Mouse (Mus musculus) left cerebral cortex, adult 9 months (tissue): ENCODE data around the gene Gm10097.

ENCODE experiments used
- DNase-seq, 2 experiments: peaks; one replicate each; pipeline ENCODE4 v3.0.0; 2022; ENCODE audit warnings: low spot score in 2 of 2

Gm10097 gene

GRCm38 (mm10) chr10:5068676-5069265 lies at the start of gene Gm10097:
Gene Gm10097, plus strand, starts transcription at chr10:5069192.
- peak in 1 of 2 experiments; percentile 14 for DNase-seq

GRCm38 (mm10) chr10:5025906-5026305 lies 43.1 kb upstream of the Gm10097 start:
- no peak for DNase-seq

GRCm38 (mm10) chr10:5027208-5027607 lies 41.8 kb upstream of the Gm10097 start:
- DNase-seq = no peak

GRCm38 (mm10) chr10:5028301-5028700 lies 40.7 kb upstream of the Gm10097 start:
- no peak for DNase-seq

GRCm38 (mm10) chr10:5029161-5029560 lies 39.8 kb upstream of the Gm10097 start:
- no peak for DNase-seq

- DNase-seq = no peak
These were observed 39.1 kb upstream of the Gm10097 start for GRCm38 (mm10) chr10:5029883-5030282.

GRCm38 (mm10) chr10:5032192-5033048 lies 36.6 kb upstream of the Gm10097 start:
- DNase-seq = no peak

- no peak for DNase-seq
These were observed 27.7 kb upstream of the Gm10097 start for GRCm38 (mm10) chr10:5041254-5041653.

GRCm38 (mm10) chr10:5044481-5044880 lies 24.5 kb upstream of the Gm10097 start:
- DNase-seq = no peak

GRCm38 (mm10) chr10:5045213-5045612 lies 23.8 kb upstream of the Gm10097 start:
- no peak for DNase-seq

- DNase-seq = no peak
These were observed 23.3 kb upstream of the Gm10097 start for GRCm38 (mm10) chr10:5045671-5046070.

GRCm38 (mm10) chr10:5056243-5056735 lies 12.7 kb upstream of the Gm10097 start:
- no peak for DNase-seq

- DNase-seq = no peak
These were observed 12.1 kb upstream of the Gm10097 start for GRCm38 (mm10) chr10:5056940-5057339.

- DNase-seq = no peak
These were observed 11.3 kb upstream of the Gm10097 start for GRCm38 (mm10) chr10:5057661-5058060.

- DNase-seq = no peak
These were observed 10.1 kb upstream of the Gm10097 start for GRCm38 (mm10) chr10:5058876-5059275.

GRCm38 (mm10) chr10:5059983-5060382 lies 9.0 kb upstream of the Gm10097 start:
- no peak for DNase-seq

GRCm38 (mm10) chr10:5067113-5067512 lies 1.9 kb upstream of the Gm10097 start:
- no peak for DNase-seq

GRCm38 (mm10) chr10:5070168-5070940 lies 1.4 kb downstream of the Gm10097 start:
- no peak for DNase-seq

- DNase-seq = no peak
These were observed 1.9 kb downstream of the Gm10097 start for GRCm38 (mm10) chr10:5070941-5071231.

- no peak for DNase-seq
These were observed 3.1 kb downstream of the Gm10097 start for GRCm38 (mm10) chr10:5072054-5072453.

- DNase-seq = no peak
These were observed 6.7 kb downstream of the Gm10097 start for GRCm38 (mm10) chr10:5075724-5076123.

GRCm38 (mm10) chr10:5079945-5080468 lies 11.0 kb downstream of the Gm10097 start:
- peak in 1 of 2 experiments; percentile 11 for DNase-seq
